Mouse (Mus musculus): ENCODE measurements around the gene Oat.

Gene Oat

GRCm38 (mm10) chr7:132589610-132590009 is 13.4 kb upstream of the Oat start:
- no peak for DNase-seq

- DNase-seq: no peak
These were observed 11.0 kb upstream of the Oat start for GRCm38 (mm10) chr7:132587167-132587566.

GRCm38 (mm10) chr7:132585695-132586491 is 9.7 kb upstream of the Oat start:
- no peak for DNase-seq

GRCm38 (mm10) chr7:132581441-132581840 is 5.2 kb upstream of the Oat start:
- DNase-seq: no peak

- DNase-seq: no peak
These were observed 4.3 kb upstream of the Oat start for GRCm38 (mm10) chr7:132580511-132580910.

- DNase-seq: no peak
These were observed 693 bp upstream of the Oat start for GRCm38 (mm10) chr7:132576891-132577290.

GRCm38 (mm10) chr7:132575623-132576022 is 575 bp downstream of the Oat start:
- DNase-seq: peak; percentile 88

GRCm38 (mm10) chr7:132574646-132575045 is 1.6 kb downstream of the Oat start:
- DNase-seq: no peak

GRCm38 (mm10) chr7:132573205-132573604 is 3.0 kb downstream of the Oat start:
- no peak for DNase-seq

GRCm38 (mm10) chr7:132572738-132573137 is 3.5 kb downstream of the Oat start:
- DNase-seq: no peak

- DNase-seq: no peak
These were observed 4.7 kb downstream of the Oat start for GRCm38 (mm10) chr7:132571481-132571880.

- DNase-seq: no peak
These were observed 6.1 kb downstream of the Oat start for GRCm38 (mm10) chr7:132570071-132570470.

- no peak for DNase-seq
These were observed 7.4 kb downstream of the Oat start for GRCm38 (mm10) chr7:132568817-132569216.

GRCm38 (mm10) chr7:132565831-132566230 is 10.4 kb downstream of the Oat start:
- DNase-seq: no peak

- no peak for DNase-seq
These were observed 16.9 kb downstream of the Oat start for GRCm38 (mm10) chr7:132559138-132559766.

- DNase-seq: no peak
These were observed 18.0 kb downstream of the Oat start for GRCm38 (mm10) chr7:132558141-132558736.

- DNase-seq: no peak
These were observed 19.6 kb downstream of the Oat start for GRCm38 (mm10) chr7:132556575-132556974.

GRCm38 (mm10) chr7:132555911-132556310 is 20.3 kb downstream of the Oat start:
- DNase-seq: no peak

GRCm38 (mm10) chr7:132554091-132554490 is 22.1 kb downstream of the Oat start:
- no peak for DNase-seq

GRCm38 (mm10) chr7:132551351-132552126 is 24.7 kb downstream of the Oat start:
- peak; percentile 96 for DNase-seq

- no peak for DNase-seq
These were observed 29.1 kb downstream of the Oat start for GRCm38 (mm10) chr7:132547126-132547525.

- no peak for DNase-seq
These were observed 33.8 kb downstream of the Oat start for GRCm38 (mm10) chr7:132542427-132542826.

- no peak for DNase-seq
These were observed 34.6 kb downstream of the Oat start for GRCm38 (mm10) chr7:132541566-132541965.

Data from right cerebral cortex, adult 18-20 months (tissue).